Mouse (Mus musculus): ENCODE measurements at regions not wholly inside any gene's neighbourhood (a gene's known extent, or its start where the extent isn't known, plus 50 kb on each side); places are given as distances from the start of the nearest gene placed in this dataset.

- no peak for DNase-seq (ENCODE audit: low read depth, low spot score)
These were observed 259.3 kb downstream of the Setd4 start for GRCm38 (mm10) chr16:93344555-93344954.

GRCm38 (mm10) chr16:93342701-93343100 lies 261.2 kb downstream of the Setd4 start:
- no peak for DNase-seq (ENCODE audit: low read depth, low spot score)

- no peak for DNase-seq (ENCODE audit: low read depth, low spot score)
These were observed 262.1 kb downstream of the Setd4 start for GRCm38 (mm10) chr16:93341791-93342190.

GRCm38 (mm10) chr16:93338806-93339205 lies 265.1 kb downstream of the Setd4 start:
- DNase-seq (ENCODE audit: low read depth, low spot score), result no peak

GRCm38 (mm10) chr16:93335322-93336111 lies 268.3 kb downstream of the Setd4 start:
- DNase-seq (ENCODE audit: low read depth, low spot score), result no peak

- peak; percentile 13 for DNase-seq (ENCODE audit: low read depth, low spot score)
These were observed 270.2 kb downstream of the Setd4 start for GRCm38 (mm10) chr16:93333654-93334053.

- no peak for DNase-seq (ENCODE audit: low read depth, low spot score)
These were observed 275.0 kb downstream of the Setd4 start for GRCm38 (mm10) chr16:93328680-93329395.

- DNase-seq (ENCODE audit: low read depth, low spot score), result no peak
These were observed 279.0 kb downstream of the Setd4 start for GRCm38 (mm10) chr16:93324911-93325310.

GRCm38 (mm10) chr16:93323172-93323571 lies 280.7 kb downstream of the Setd4 start:
- DNase-seq (ENCODE audit: low read depth, low spot score), result no peak

GRCm38 (mm10) chr16:93319581-93319980 lies 284.3 kb downstream of the Setd4 start:
- no peak for DNase-seq (ENCODE audit: low read depth, low spot score)

GRCm38 (mm10) chr16:93311644-93312043 lies 292.2 kb downstream of the Setd4 start:
- no peak for DNase-seq (ENCODE audit: low read depth, low spot score)

- DNase-seq (ENCODE audit: low read depth, low spot score), result peak; percentile 13
These were observed 295.1 kb downstream of the Setd4 start for GRCm38 (mm10) chr16:93308666-93309360.

GRCm38 (mm10) chr16:93306951-93307350 lies 296.9 kb downstream of the Setd4 start:
- DNase-seq (ENCODE audit: low read depth, low spot score), result no peak

- peak; percentile 13 for DNase-seq (ENCODE audit: low read depth, low spot score)
These were observed 297.7 kb downstream of the Setd4 start for GRCm38 (mm10) chr16:93306140-93306539.

GRCm38 (mm10) chr16:93294430-93294829 lies 309.4 kb downstream of the Setd4 start:
- no peak for DNase-seq (ENCODE audit: low read depth, low spot score)

GRCm38 (mm10) chr16:93292965-93293653 lies 310.8 kb downstream of the Setd4 start:
- DNase-seq (ENCODE audit: low read depth, low spot score), result peak; percentile 79

GRCm38 (mm10) chr16:93292181-93292834 lies 311.6 kb downstream of the Setd4 start:
- no peak for DNase-seq (ENCODE audit: low read depth, low spot score)

- no peak for DNase-seq (ENCODE audit: low read depth, low spot score)
These were observed 315.8 kb downstream of the Setd4 start for GRCm38 (mm10) chr16:93288036-93288435.

GRCm38 (mm10) chr16:93287520-93287919 lies 316.3 kb downstream of the Setd4 start:
- no peak for DNase-seq (ENCODE audit: low read depth, low spot score)

GRCm38 (mm10) chr16:93286816-93287215 lies 317.0 kb downstream of the Setd4 start:
- no peak for DNase-seq (ENCODE audit: low read depth, low spot score)

- no peak for DNase-seq (ENCODE audit: low read depth, low spot score)
These were observed 318.7 kb downstream of the Setd4 start for GRCm38 (mm10) chr16:93285191-93285590.

Data from ZHBTc4 (cell line).